Mouse (Mus musculus): ENCODE data around the gene Fam222b.

Gene Fam222b

DNA sequence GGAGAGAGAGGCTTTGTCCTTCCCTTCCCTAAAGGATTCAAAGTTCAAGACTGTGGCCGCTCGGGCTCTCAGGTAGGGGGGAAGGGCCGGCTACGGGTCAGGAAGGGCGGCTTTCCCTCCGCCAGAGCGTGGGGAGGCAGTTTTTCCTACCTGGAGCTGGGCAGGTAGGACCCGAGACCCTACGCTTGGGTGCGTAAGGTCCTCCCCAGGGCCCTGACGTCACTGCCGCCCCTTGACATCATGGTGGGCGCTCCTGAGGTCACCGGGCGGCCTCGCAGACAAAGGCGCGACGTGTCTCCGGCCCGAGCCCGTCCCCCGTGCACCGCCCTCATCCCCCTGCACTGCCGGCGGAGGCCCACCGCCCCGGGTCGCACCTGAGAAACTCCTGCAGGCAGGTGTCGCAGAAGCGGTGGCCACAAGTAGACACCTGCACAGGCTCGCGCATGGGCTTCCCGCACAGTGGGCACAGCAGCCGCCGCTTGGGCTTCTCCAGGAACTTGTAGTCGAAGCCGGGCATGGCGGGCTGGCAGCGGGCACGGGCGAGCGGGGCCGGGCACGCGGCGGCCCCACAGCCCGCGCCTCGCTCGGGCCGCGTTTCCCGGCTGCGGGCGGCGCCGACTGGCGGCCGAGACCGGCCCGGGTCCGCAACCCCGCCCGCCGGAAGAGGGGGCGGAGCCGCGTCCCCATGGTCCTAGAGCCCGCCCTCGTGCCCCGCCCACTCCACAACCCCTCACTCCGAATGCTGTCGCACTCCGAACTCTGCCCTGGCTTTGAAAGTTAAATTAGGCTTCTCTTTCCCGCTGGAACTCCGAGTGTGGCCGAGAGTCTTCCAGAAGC, 70.7 kb downstream of the Fam222b start, which contains the start of gene Traf4:
TSS of gene Traf4 (minus strand) at position 666 of the 837 bp plus-strand sequence.
- DNase-seq (ENCODE audit: low spot score): peak; percentile 75

DNA sequence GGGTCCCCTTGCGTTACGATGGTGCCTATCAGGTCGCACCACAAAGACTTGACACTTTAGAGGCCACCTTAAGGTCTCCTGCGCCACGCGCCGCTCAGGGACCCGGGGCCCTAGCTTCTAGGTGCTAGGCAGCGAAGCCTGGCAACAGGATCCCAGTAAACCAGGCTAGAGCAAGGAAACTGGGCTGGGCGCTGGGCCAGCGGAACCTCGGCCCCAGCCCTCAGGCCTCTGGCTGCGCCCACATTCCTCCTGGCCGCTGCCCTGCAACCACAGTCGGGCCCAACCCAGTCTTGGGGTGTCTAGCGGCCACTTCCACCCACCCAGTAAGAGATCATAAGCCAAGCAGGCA, 71.3 kb downstream of the Fam222b start:
- no peak for DNase-seq (ENCODE audit: low spot score)

DNA sequence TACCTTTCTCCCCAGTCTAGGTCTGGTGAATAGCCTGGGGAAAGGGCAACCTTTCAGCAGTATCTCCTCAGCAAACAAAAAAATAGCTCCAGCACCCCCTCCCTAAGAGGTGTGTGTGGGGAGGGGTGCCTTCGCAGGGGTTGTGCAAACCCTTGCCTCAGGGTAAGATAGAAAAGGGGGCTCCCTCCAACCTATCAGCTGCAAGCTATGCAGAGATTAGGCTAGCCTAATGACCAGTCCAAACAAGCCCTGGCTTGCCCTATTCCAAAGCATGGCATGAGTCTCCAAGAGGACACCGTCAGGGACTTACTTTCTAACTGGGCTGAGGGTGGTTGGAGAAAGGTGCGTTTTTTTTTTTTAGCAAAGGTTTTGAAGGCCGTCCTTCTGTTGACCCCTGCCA, 71.7 kb downstream of the Fam222b start:
- DNase-seq (ENCODE audit: low spot score): no peak

- no peak for DNase-seq (ENCODE audit: low spot score)
Measured at GRCm38 (mm10) chr11:78166640-78167039, 72.2 kb downstream of the Fam222b start.

- no peak for DNase-seq (ENCODE audit: low spot score)
Measured at GRCm38 (mm10) chr11:78167257-78167959, 72.9 kb downstream of the Fam222b start.

DNA sequence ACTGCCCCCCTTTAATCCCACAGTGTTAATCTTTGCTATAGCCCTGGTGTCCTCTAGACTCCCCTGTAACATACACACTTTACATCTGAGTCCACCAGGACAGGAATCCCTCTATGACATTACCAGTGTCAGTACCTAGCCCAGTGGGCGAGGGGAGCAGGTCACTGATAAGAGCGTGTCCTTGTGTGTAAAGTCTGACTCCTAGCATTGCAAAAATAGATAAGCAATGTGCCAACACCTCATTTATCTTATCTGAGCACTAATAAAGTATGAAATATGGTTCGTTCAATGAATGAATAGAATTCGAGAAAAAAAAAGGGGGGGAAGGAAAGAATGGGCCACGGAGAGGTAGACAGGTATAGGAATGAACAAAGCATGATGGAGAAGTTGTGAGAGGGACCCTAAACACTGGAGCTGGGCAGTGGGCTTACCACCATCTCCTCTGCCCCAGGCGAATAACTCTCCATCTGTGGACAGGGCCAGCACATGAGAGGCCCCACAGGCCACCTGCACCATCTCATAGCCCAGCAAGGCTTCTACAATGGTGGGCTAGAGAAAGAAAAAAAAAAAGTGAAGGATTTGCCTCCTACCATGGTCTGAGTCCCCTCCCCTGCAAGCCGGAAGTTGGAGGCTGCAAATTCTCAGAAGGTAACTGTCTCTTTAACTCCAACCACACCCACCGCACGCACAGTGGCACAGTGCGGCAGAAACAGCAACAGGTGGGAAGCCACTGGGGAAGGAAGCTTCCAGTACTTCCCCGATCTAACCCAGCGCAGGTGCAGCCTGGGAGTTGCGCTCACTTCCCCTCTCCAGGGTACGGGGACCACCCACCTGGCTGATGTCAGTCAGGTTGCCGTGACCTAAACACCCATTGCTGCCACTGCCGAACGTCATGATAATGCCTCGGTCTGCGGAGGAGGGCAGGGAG, 74.3 kb downstream of the Fam222b start:
- no peak for DNase-seq (ENCODE audit: low spot score)

DNA sequence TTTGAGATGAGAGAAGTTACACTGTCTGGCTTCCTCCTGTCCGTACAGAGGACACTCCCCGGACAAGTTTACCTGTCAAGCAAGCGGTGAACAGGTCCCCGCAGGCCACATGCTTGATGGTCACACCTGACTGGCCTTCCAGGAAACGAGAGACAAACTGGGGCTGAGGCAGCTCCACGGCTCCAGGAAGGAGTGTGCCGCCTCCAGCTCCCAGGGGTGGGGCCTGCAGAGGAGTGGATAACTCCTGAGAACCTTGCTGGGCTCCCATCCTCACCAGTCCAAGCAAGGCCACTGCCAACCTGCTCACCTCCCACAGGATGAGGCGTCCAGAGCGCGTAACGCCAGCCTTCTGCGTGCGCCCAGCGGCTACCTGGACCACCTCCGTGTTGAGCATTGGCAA, 75.8 kb downstream of the Fam222b start:
- DNase-seq (ENCODE audit: low spot score): no peak

- DNase-seq (ENCODE audit: low spot score): no peak
Measured at GRCm38 (mm10) chr11:78171328-78171727, 76.9 kb downstream of the Fam222b start.

GRCm38 (mm10) chr11:78172034-78172747, 77.7 kb downstream of the Fam222b start:
- DNase-seq (ENCODE audit: low spot score): no peak

DNA sequence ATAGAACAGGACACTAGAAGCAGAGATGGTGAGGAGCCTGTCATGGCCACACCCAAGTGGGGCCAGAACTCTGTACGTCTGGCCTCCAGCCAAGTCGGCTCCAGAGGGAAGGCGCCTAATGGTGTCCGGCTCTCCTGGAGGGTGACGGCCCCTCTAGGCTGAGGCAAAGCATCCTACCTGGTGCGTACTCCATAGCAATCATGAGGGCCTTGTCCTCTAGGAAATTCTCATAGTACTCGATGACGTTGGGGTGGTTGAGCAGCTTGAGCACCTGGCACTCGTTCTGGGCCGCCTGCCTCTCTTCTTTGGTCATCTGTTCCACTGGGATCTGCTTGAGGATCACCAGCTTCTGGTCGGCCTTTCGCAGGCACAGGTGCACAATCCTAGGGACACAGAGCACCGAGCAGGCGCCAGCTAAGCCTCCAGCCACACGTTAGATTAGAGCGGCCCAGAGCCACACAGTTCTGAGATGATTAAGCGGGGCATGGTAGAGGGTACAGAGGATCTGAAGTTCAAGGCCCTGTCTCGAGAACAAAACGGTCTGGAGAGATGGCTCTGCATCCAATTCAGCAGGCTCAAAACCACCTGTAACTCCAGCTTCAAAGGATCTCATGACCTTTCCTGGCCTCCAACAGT, 78.4 kb downstream of the Fam222b start:
- DNase-seq (ENCODE audit: low spot score): no peak

- DNase-seq (ENCODE audit: low spot score): no peak
Measured at GRCm38 (mm10) chr11:78174506-78174905, 80.0 kb downstream of the Fam222b start.

- DNase-seq (ENCODE audit: low spot score): peak; percentile 92
Measured at GRCm38 (mm10) chr11:78175771-78176401, 81.4 kb downstream of the Fam222b start.

GRCm38 (mm10) chr11:78176402-78176862, 82.0 kb downstream of the Fam222b start, which contains the start of the genes Nek8 and Tlcd1:
TSS of gene Nek8 (minus strand) at chr11:78176675.
TSS of gene Tlcd1 (plus strand) at chr11:78176711.
- peak; percentile 81 for DNase-seq (ENCODE audit: low spot score)

- DNase-seq (ENCODE audit: low spot score): no peak
Measured at GRCm38 (mm10) chr11:78176905-78177331, 82.5 kb downstream of the Fam222b start.

GRCm38 (mm10) chr11:78177437-78177836, 83.0 kb downstream of the Fam222b start:
- no peak for DNase-seq (ENCODE audit: low spot score)

DNA sequence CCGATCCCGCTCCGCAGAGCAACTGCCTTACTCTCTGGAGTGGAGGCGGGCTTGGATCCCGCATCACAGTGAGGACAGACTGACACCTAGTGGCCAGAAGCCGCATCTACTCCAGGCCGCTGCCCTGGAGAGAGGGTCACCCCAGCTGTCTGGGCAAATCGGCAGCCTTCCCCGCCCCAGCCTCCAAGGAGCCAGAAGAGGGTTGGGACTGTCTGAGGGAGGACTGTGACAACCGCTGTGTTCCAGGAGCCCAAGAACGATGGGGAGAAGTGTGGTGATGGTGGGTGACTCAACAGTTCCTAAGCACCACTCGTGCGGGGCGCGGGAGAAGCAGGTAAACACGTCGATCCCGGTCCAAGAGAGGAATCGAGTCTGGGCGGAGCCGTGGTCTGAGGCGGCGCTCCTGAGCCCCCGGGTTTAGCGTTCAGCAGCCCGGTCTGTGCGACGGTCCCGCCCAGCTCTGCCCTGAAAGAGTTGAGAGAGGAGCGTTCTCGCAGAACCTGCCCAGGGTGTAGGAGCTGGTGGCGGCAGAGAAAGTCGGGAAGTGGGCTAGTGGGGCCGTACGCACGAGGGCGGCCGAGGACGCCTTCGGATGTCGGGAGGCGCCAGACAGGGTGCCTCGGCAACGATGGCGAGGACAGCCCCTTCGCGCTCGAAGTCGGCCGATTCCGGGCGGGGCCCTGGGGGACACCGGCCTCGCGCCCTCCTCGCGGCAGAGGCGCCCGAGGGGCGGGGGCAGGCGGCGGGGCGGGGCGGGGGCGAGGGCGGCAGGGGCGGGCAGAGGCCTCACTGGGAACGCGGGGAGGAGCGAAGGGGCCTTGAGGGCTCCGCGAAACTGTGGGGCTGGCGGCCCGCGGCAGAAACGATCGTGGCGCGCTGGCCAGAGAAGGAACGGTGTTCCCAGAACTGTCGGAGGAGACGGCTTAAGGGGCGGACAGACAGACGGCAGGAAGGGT, 83.7 kb downstream of the Fam222b start:
- DNase-seq (ENCODE audit: low spot score): peak; percentile 93

DNA sequence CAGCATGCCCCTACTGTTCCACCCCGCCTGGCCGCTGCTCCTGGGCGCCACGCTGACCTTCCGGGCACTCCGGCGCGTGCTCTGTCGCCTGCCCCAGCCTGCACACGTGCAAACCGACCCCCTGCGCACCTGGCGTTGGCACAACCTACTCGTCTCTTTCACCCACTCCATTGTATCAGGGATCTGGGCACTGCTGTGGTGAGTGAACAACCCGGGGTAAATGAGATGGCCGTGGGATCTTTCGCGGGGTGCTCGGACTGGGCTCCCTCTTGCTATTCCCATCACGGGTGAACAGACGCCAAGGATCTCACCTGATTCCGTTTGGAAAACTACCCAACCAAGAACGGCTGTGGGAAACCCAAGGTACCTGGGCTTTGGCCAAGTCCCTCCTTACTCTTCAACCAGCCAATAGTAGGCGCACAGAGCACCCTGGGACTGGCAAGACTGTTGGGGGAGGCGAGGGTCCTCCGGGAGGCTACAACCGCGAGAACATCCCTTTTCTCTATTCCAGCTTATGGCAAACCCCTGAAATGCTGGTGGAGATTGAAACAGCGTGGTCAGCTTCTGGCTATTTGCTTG, 84.5 kb downstream of the Fam222b start:
- DNase-seq (ENCODE audit: low spot score): peak; percentile 62

DNA sequence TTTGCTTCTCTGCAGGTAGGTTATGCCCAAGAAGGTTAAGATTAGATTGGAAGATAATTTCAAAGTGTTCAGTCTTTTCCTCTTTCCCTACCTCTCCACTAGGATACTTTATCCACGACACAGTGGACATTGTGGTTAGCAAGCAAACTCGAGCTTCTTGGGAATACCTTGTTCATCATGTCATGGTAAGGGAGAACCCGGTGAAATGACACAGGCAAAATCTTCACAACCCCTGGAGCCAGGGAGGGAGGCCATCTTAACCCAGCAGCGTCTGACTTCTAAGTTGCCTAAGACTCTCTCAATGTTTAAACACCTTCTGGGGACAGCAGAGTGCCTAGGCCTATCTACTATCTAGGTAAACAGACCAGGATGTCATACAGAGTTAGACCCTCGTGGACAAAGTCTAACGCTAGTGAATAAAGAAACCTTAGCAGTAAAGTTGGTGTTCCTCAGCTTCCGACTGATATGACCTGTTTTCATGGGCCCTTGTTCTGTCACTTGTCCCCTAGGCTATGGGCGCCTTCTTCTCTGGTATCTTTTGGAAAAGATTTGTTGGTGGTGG, 85.1 kb downstream of the Fam222b start:
- DNase-seq (ENCODE audit: low spot score): no peak

Data from ovary, adult 18-20 months (tissue).